Mouse (Mus musculus): ENCODE measurements at regions not wholly inside any gene's neighbourhood (a gene's known extent, or its start where the extent isn't known, plus 50 kb on each side); places are given as distances from the start of the nearest gene placed in this dataset.

- no peaks in the 10 kb centered on the region for H3K4me1 ChIP-seq (ENCODE audit: control insufficient read depth, insufficient read depth, low read length)
- H3K4me3 ChIP-seq (ENCODE audit: low read depth, low read length), result no peak overlapping the region
- no peaks in the 10 kb centered on the region for H3K36me3 ChIP-seq (ENCODE audit: control insufficient read depth, insufficient read depth, low read length)
- H3K4me2 ChIP-seq (ENCODE audit: low read length), result no peak overlapping the region
- no peaks in the 10 kb centered on the region for H3K27me3 ChIP-seq (ENCODE audit: control insufficient read depth, insufficient read depth, low read depth, low read length)
- no peaks in the 10 kb centered on the region for H3K9me3 ChIP-seq (replicated peaks; ENCODE audit: control insufficient read depth, low read length, poor library complexity, severe bottlenecking)
- WGBS, result 95% methylated on average over 12 of the region's 12 CpGs
- no peak for ATAC-seq
- no peak overlapping the region for H3K27ac ChIP-seq (ENCODE audit: low read length)
- H3K9ac ChIP-seq (ENCODE audit: low read depth, low read length), result no peak overlapping the region
Measured at GRCm38 (mm10) chr4:131355526-131355991, 411.4 kb downstream of the Matn1 start.

DNA sequence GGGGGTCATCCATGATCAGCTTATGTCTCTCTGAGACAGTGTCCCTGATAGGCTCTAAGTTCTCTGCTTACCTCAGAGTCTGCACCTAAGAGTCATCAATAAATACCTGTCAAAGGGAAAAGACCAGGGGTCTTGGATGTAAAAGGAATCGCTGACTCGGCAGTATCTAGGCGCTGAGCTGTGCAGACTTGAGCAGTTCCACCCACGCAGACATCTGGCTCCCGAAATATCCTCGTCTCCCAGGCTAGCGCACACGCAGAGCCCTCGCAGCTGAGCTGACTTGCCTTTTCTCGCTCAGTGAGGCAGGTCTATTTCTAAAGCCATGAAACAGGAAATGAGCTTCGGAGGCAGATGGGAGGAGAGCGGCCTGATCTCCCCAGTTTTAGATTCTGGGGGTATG, 412.1 kb downstream of the Matn1 start:
- WGBS, result 81% methylated on average over 12 of the region's 12 CpGs
- ATAC-seq, result no peak

GRCm38 (mm10) chr4:131363030-131363429, 418.8 kb downstream of the Matn1 start:
- Histone ChIP-seq H3K27me3 (ENCODE audit: control insufficient read depth, insufficient read depth, low read depth, low read length) (no peaks in the 10 kb centered on the region), H3K36me3 (ENCODE audit: control insufficient read depth, insufficient read depth, low read length) (no peaks in the 10 kb centered on the region), H3K4me2 (ENCODE audit: low read length) (no peak overlapping the region), H3K4me1 (ENCODE audit: control insufficient read depth, insufficient read depth, low read length) (peaks cover 6% of the 10 kb centered on the region; the same call in 1 of the 2 replicates), H3K9ac (ENCODE audit: low read depth, low read length) (no peak overlapping the region), H3K27ac (ENCODE audit: low read length) (no peak overlapping the region), H3K9me3 (replicated peaks; ENCODE audit: control insufficient read depth, low read length, poor library complexity, severe bottlenecking) (no peaks in the 10 kb centered on the region), H3K4me3 (ENCODE audit: low read depth, low read length) (no peak overlapping the region)
- WGBS, result 64% methylated on average over 1 of the region's 1 CpGs
- peak; percentile 36; the same call in 1 of the 2 replicates for ATAC-seq

More for the DNA sequence above, 412.1 kb downstream of the Matn1 start:
- no peaks in the 10 kb centered on the region for H3K9me3 ChIP-seq (replicated peaks; ENCODE audit: control insufficient read depth, low read length, poor library complexity, severe bottlenecking)
- no peak overlapping the region for H3K4me3 ChIP-seq (ENCODE audit: low read depth, low read length)
- H3K27ac ChIP-seq (ENCODE audit: low read length), result no peak overlapping the region
- H3K27me3 ChIP-seq (ENCODE audit: control insufficient read depth, insufficient read depth, low read depth, low read length), result no peaks in the 10 kb centered on the region
- no peak overlapping the region for H3K4me2 ChIP-seq (ENCODE audit: low read length)
- H3K36me3 ChIP-seq (ENCODE audit: control insufficient read depth, insufficient read depth, low read length), result no peaks in the 10 kb centered on the region
- no peaks in the 10 kb centered on the region for H3K4me1 ChIP-seq (ENCODE audit: control insufficient read depth, insufficient read depth, low read length)
- H3K9ac ChIP-seq (ENCODE audit: low read depth, low read length), result no peak overlapping the region

- Histone ChIP-seq H3K4me3 (ENCODE audit: low read depth, low read length) (no peak overlapping the region), H3K9me3 (replicated peaks; ENCODE audit: control insufficient read depth, low read length, poor library complexity, severe bottlenecking) (no peaks in the 10 kb centered on the region), H3K27me3 (ENCODE audit: control insufficient read depth, insufficient read depth, low read depth, low read length) (no peaks in the 10 kb centered on the region), H3K4me2 (ENCODE audit: low read length) (no peak overlapping the region), H3K36me3 (ENCODE audit: control insufficient read depth, insufficient read depth, low read length) (no peaks in the 10 kb centered on the region), H3K9ac (ENCODE audit: low read depth, low read length) (no peak overlapping the region), H3K27ac (ENCODE audit: low read length) (no peak overlapping the region), H3K4me1 (ENCODE audit: control insufficient read depth, insufficient read depth, low read length) (peaks cover 6% of the 10 kb centered on the region; the same call in 1 of the 2 replicates)
- 25% methylated on average over 6 of the region's 6 CpGs for WGBS
- no peak for ATAC-seq
Measured at GRCm38 (mm10) chr4:131364671-131365252, 420.6 kb downstream of the Matn1 start.

DNA sequence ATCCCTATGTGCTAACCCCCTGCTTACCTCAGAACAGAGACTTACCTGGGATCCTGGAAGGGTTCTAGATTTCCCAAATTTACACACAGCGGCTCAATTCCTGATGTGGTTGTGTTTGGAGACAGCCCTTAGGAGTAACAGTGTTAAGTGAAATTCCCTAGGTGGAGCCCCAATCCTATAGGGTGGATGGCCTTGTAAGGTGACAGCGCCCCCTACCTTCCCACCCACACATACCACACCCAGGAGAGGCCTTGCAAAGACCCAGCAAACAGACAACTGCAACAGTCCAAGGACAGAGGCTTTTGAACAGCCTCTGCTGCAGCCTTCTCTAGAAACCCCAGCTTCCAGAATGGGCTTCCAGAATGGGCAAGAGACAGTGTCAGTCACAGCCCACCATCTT, 421.8 kb downstream of the Matn1 start:
- 51% methylated on average over 2 of the region's 2 CpGs for WGBS
- Histone ChIP-seq H3K36me3 (ENCODE audit: control insufficient read depth, insufficient read depth, low read length) (no peaks in the 10 kb centered on the region), H3K4me2 (ENCODE audit: low read length) (no peak overlapping the region), H3K27me3 (ENCODE audit: control insufficient read depth, insufficient read depth, low read depth, low read length) (no peaks in the 10 kb centered on the region), H3K27ac (ENCODE audit: low read length) (no peak overlapping the region), H3K4me3 (ENCODE audit: low read depth, low read length) (no peak overlapping the region), H3K9me3 (replicated peaks; ENCODE audit: control insufficient read depth, low read length, poor library complexity, severe bottlenecking) (no peaks in the 10 kb centered on the region), H3K9ac (ENCODE audit: low read depth, low read length) (no peak overlapping the region), H3K4me1 (ENCODE audit: control insufficient read depth, insufficient read depth, low read length) (peaks cover 6% of the 10 kb centered on the region; the same call in 1 of the 2 replicates)
- ATAC-seq, result no peak

GRCm38 (mm10) chr4:131366656-131367055, 422.5 kb downstream of the Matn1 start:
- Histone ChIP-seq H3K4me1 (ENCODE audit: control insufficient read depth, insufficient read depth, low read length) (peaks cover 6% of the 10 kb centered on the region; the same call in 1 of the 2 replicates), H3K27ac (ENCODE audit: low read length) (no peak overlapping the region), H3K4me3 (ENCODE audit: low read depth, low read length) (no peak overlapping the region), H3K9ac (ENCODE audit: low read depth, low read length) (no peak overlapping the region), H3K36me3 (ENCODE audit: control insufficient read depth, insufficient read depth, low read length) (no peaks in the 10 kb centered on the region), H3K9me3 (replicated peaks; ENCODE audit: control insufficient read depth, low read length, poor library complexity, severe bottlenecking) (no peaks in the 10 kb centered on the region), H3K4me2 (ENCODE audit: low read length) (no peak overlapping the region), H3K27me3 (ENCODE audit: control insufficient read depth, insufficient read depth, low read depth, low read length) (no peaks in the 10 kb centered on the region)
- peak; percentile 14; the same call in 1 of the 2 replicates for ATAC-seq
- WGBS, result 45% methylated on average over 1 of the region's 1 CpGs

GRCm38 (mm10) chr4:131372517-131372916, 428.3 kb downstream of the Matn1 start:
- Histone ChIP-seq H3K36me3 (ENCODE audit: control insufficient read depth, insufficient read depth, low read length) (no peaks in the 10 kb centered on the region), H3K4me2 (ENCODE audit: low read length) (no peak overlapping the region), H3K4me1 (ENCODE audit: control insufficient read depth, insufficient read depth, low read length) (no peaks in the 10 kb centered on the region), H3K27ac (ENCODE audit: low read length) (no peak overlapping the region), H3K27me3 (ENCODE audit: control insufficient read depth, insufficient read depth, low read depth, low read length) (no peaks in the 10 kb centered on the region), H3K4me3 (ENCODE audit: low read depth, low read length) (no peak overlapping the region), H3K9me3 (replicated peaks; ENCODE audit: control insufficient read depth, low read length, poor library complexity, severe bottlenecking) (no peaks in the 10 kb centered on the region), H3K9ac (ENCODE audit: low read depth, low read length) (no peak overlapping the region)
- ATAC-seq, result no peak
- 79% methylated on average over 16 of the region's 16 CpGs for WGBS

DNA sequence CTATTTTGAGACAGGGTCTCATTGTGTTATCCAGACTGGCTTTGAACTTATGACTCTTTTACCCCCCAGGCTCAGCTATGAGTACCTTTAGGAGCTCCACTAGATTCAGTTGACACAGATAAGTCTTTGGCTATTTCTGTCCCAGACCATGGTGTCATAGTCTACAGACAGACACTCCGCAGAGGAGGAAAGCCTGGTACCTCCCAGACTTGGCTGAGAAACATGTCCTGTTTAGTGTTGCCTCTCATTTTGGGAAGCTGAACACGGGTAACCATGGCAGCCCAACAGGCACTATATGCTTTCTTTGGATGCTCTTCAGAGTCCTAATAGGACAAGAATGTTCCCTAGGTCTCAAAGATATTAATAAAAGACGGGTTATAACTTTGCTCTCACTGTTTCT, 429.0 kb downstream of the Matn1 start:
- H3K4me1 ChIP-seq (ENCODE audit: control insufficient read depth, insufficient read depth, low read length), result no peaks in the 10 kb centered on the region
- H3K27ac ChIP-seq (ENCODE audit: low read length), result no peak overlapping the region
- no peaks in the 10 kb centered on the region for H3K27me3 ChIP-seq (ENCODE audit: control insufficient read depth, insufficient read depth, low read depth, low read length)
- no peak overlapping the region for H3K4me2 ChIP-seq (ENCODE audit: low read length)
- WGBS, result 86% methylated on average over 3 of the region's 3 CpGs
- H3K4me3 ChIP-seq (ENCODE audit: low read depth, low read length), result no peak overlapping the region
- H3K9ac ChIP-seq (ENCODE audit: low read depth, low read length), result no peak overlapping the region
- H3K9me3 ChIP-seq (replicated peaks; ENCODE audit: control insufficient read depth, low read length, poor library complexity, severe bottlenecking), result no peaks in the 10 kb centered on the region
- no peak for ATAC-seq
- no peaks in the 10 kb centered on the region for H3K36me3 ChIP-seq (ENCODE audit: control insufficient read depth, insufficient read depth, low read length)

DNA sequence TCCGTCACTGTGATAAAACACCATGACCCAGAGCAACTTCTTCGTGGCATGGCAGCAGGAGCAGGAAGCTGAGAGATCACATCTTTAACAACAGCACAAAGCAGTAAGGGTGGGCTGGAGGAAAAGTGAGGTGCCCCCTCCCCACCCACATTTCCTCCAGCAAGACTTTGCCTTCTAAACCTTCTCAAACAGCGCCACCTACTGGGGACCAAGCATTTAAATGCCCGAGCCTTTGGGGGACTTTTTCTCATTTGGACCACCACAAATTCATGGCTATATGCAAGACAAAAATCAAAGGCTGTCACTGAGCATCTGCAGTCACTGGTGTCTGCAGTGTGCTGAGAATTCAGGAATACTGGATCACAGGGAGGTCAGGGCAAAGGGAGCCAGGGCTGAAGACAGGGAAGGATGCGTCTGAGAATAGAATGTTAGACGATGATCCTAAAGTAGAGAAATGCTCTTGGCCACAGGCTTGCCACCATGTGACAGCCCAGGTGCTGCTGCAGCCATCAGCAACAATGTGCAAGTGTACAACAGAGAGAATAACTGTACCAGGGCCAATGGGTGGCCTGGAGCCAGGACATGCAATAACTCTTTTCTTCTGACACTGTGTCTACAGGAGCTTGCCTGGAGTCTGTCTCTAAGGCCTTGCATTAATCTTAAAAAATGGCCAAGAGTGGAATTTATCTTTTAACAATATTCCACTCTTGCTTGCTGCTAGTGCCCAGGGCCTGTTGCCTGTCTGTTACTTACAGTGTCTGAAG, 430.5 kb downstream of the Matn1 start:
- H3K4me2 ChIP-seq (ENCODE audit: low read length), result no peak overlapping the region
- 89% methylated on average over 6 of the region's 6 CpGs for WGBS
- H3K4me1 ChIP-seq (ENCODE audit: control insufficient read depth, insufficient read depth, low read length), result no peaks in the 10 kb centered on the region
- H3K9ac ChIP-seq (ENCODE audit: low read depth, low read length), result no peak overlapping the region
- no peak for ATAC-seq
- no peaks in the 10 kb centered on the region for H3K27me3 ChIP-seq (ENCODE audit: control insufficient read depth, insufficient read depth, low read depth, low read length)
- H3K4me3 ChIP-seq (ENCODE audit: low read depth, low read length), result no peak overlapping the region
- no peaks in the 10 kb centered on the region for H3K9me3 ChIP-seq (replicated peaks; ENCODE audit: control insufficient read depth, low read length, poor library complexity, severe bottlenecking)
- H3K27ac ChIP-seq (ENCODE audit: low read length), result no peak overlapping the region
- no peaks in the 10 kb centered on the region for H3K36me3 ChIP-seq (ENCODE audit: control insufficient read depth, insufficient read depth, low read length)
